Mouse (Mus musculus): ENCODE measurements around the gene Bcl6b.

Bcl6b gene

GRCm38 (mm10) chr11:70233016-70233415 lies 3.4 kb upstream of the Bcl6b start:
- no peak for DNase-seq (ENCODE audit: low spot score)

- no peak for DNase-seq (ENCODE audit: low spot score)
Measured at GRCm38 (mm10) chr11:70232546-70232945, 2.9 kb upstream of the Bcl6b start.

GRCm38 (mm10) chr11:70230239-70230727 lies 685 bp upstream of the Bcl6b start:
- peak; percentile 89 for DNase-seq (ENCODE audit: low spot score)

GRCm38 (mm10) chr11:70228828-70229227 lies 770 bp downstream of the Bcl6b start:
- DNase-seq (ENCODE audit: low spot score), result peak; percentile 93

- no peak for DNase-seq (ENCODE audit: low spot score)
Measured at GRCm38 (mm10) chr11:70227661-70228245, 1.8 kb downstream of the Bcl6b start.

- no peak for DNase-seq (ENCODE audit: low spot score)
Measured at GRCm38 (mm10) chr11:70227126-70227525, 2.5 kb downstream of the Bcl6b start.

GRCm38 (mm10) chr11:70226602-70226890 lies 3.1 kb downstream of the Bcl6b start:
- DNase-seq (ENCODE audit: low spot score), result no peak

GRCm38 (mm10) chr11:70225798-70226601 lies 3.6 kb downstream of the Bcl6b start:
- DNase-seq (ENCODE audit: low spot score), result no peak

- peak; percentile 76 for DNase-seq (ENCODE audit: low spot score)
Measured at GRCm38 (mm10) chr11:70223724-70224123, 5.9 kb downstream of the Bcl6b start.

- DNase-seq (ENCODE audit: low spot score), result no peak
Measured at GRCm38 (mm10) chr11:70221603-70222500, 7.7 kb downstream of the Bcl6b start.

GRCm38 (mm10) chr11:70220731-70221602 lies 8.6 kb downstream of the Bcl6b start, which contains the start of gene Slc16a13:
Gene Slc16a13 (minus strand): TSS chr11:70221064.
- peak; percentile 97 for DNase-seq (ENCODE audit: low spot score)

GRCm38 (mm10) chr11:70220323-70220722 lies 9.3 kb downstream of the Bcl6b start:
- DNase-seq (ENCODE audit: low spot score), result no peak

- DNase-seq (ENCODE audit: low spot score), result no peak
Measured at GRCm38 (mm10) chr11:70219873-70220272, 9.7 kb downstream of the Bcl6b start.

GRCm38 (mm10) chr11:70218741-70219470 lies 10.7 kb downstream of the Bcl6b start:
- DNase-seq (ENCODE audit: low spot score), result no peak

- DNase-seq (ENCODE audit: low spot score), result no peak
Measured at GRCm38 (mm10) chr11:70218039-70218438, 11.6 kb downstream of the Bcl6b start.

GRCm38 (mm10) chr11:70216103-70216502 lies 13.5 kb downstream of the Bcl6b start:
- no peak for DNase-seq (ENCODE audit: low spot score)

GRCm38 (mm10) chr11:70215301-70215700 lies 14.3 kb downstream of the Bcl6b start:
- DNase-seq (ENCODE audit: low spot score), result no peak

- DNase-seq (ENCODE audit: low spot score), result no peak
Measured at GRCm38 (mm10) chr11:70214856-70215209, 14.8 kb downstream of the Bcl6b start.

- no peak for DNase-seq (ENCODE audit: low spot score)
Measured at GRCm38 (mm10) chr11:70214191-70214855, 15.3 kb downstream of the Bcl6b start.

- DNase-seq (ENCODE audit: low spot score), result no peak
Measured at GRCm38 (mm10) chr11:70213736-70214135, 15.9 kb downstream of the Bcl6b start.
